In the genomic region with DNA sequence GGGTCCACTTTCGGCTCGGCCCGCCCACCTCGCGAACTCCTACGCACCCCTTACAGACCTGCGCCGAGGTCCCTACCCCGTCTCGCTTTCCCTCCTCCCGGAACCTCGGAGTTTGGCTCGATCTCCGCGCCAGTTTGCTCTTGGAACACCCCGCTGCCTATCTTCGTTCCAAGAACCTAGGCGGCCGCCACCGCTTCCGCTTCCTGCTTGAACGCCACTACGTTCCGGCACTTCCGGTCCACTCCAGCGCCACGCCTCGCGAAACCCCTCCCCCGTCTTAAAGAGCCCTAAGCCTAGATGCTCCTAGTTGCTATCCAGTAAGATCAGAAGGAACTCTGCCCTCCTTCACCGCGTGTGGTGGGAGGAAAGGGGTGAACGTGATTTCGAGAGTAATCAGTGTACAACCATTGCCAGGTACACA, we compare ENCODE assay signal across 7 mouse cellular contexts. TPM values are rescaled to one million over a fixed set of nuclear protein-coding genes. Genes with fewer than 3 reads are reported as not detected.
DNase-seq lines count a peak whose midpoint lies in the region; ATAC-seq lines count a peak whose summit lies in the region.

A gene (minus strand): TSS at position 198 of the 421 bp plus-strand sequence.

- under 1% methylated on average over 34 of the region's 34 CpGs for WGBS in intestine, embryonic 16.5 days
- WGBS in midbrain, embryonic 11.5 days = under 1% methylated on average over 34 of the region's 34 CpGs

- H3K9ac ChIP-seq in intestine, embryonic 16.5 days (ENCODE audit: low read depth, low read length) = peak within 1 kb of the TSS; percentile 88
- H3K9ac ChIP-seq in midbrain, embryonic 11.5 days (ENCODE audit: low read length) = peak within 1 kb of the TSS; percentile 79

- peaks cover 37% of the 10 kb centered on the region for H3K4me1 ChIP-seq in intestine, embryonic 16.5 days (ENCODE audit: control insufficient read depth, insufficient read depth, low read length)
- peaks cover 24% of the 10 kb centered on the region for H3K4me1 ChIP-seq in midbrain, embryonic 11.5 days (ENCODE audit: control insufficient read depth, insufficient read depth, low read length)

- H3K27me3 ChIP-seq in intestine, embryonic 16.5 days (replicated peaks; ENCODE audit: control insufficient read depth, insufficient read depth, low read length) = peaks cover 11% of the 10 kb centered on the region
- H3K27me3 ChIP-seq in midbrain, embryonic 11.5 days (ENCODE audit: control insufficient read depth, insufficient read depth, low read length) = peaks cover 2% of the 10 kb centered on the region; the same call in 1 of the 2 replicates

- peak; percentile 55 for ATAC-seq in intestine, embryonic 16.5 days
- ATAC-seq in midbrain, embryonic 11.5 days (ENCODE audit: low FRiP score) = peak; percentile 56

- peak within 1 kb of the TSS; percentile 85 for H3K4me3 ChIP-seq in intestine, embryonic 16.5 days (ENCODE audit: low read length)
- peak within 1 kb of the TSS; percentile 92 for H3K4me3 ChIP-seq in midbrain, embryonic 11.5 days (ENCODE audit: low read depth, low read length)

- peak within 1 kb of the TSS; percentile 73 for H3K27ac ChIP-seq in intestine, embryonic 16.5 days (ENCODE audit: low read length)
- H3K27ac ChIP-seq in midbrain, embryonic 11.5 days (ENCODE audit: low read depth, low read length) = peak within 1 kb of the TSS; percentile 9; the same call in 1 of the 2 replicates

- peak within 1 kb of the TSS; percentile 57 for H3K4me2 ChIP-seq in intestine, embryonic 16.5 days (ENCODE audit: low read depth, low read length)
- peak within 1 kb of the TSS; percentile 90 for H3K4me2 ChIP-seq in midbrain, embryonic 11.5 days

- DNase-seq in adrenal gland, adult 2 months = peak; percentile 93
- peak; percentile 81 for DNase-seq in embryo, embryonic 11.5 days (ENCODE audit: low read depth, low spot score)
- DNase-seq in gastrocnemius, postnatal 4 days (ENCODE audit: low spot score in 2 of 2) = peak; percentile 80 to 91
- DNase-seq in left cerebral cortex, postnatal 36 days (ENCODE audit: low spot score in 2 of 2) = peak; percentile 93
- peak; percentile 98 for DNase-seq in midbrain, embryonic 11.5 days (ENCODE audit: low spot score, missing footprints)
- DNase-seq in skeletal muscle tissue, adult 2 months (ENCODE audit: low read depth, low spot score) = peak; percentile 89

- H3K36me3 ChIP-seq in intestine, embryonic 16.5 days (ENCODE audit: control insufficient read depth, insufficient read depth, low read length) = peaks cover 8% of the 10 kb centered on the region; the same call in 1 of the 2 replicates
- no peaks in the 10 kb centered on the region; the same call in none of the 2 replicates for H3K36me3 ChIP-seq in midbrain, embryonic 11.5 days (ENCODE audit: control insufficient read depth, insufficient read depth, low read length)

- intact Hi-C loops in left cerebral cortex, postnatal 36 days (cut with DNase I) = no loop called here

- H3K9me3 ChIP-seq in intestine, embryonic 16.5 days (ENCODE audit: control insufficient read depth, low read length) = no peaks in the 10 kb centered on the region
- no peaks in the 10 kb centered on the region for H3K9me3 ChIP-seq in midbrain, embryonic 11.5 days (ENCODE audit: control insufficient read depth, low read length)

RNA-seq across cellular contexts. Expression of the gene that starts here (rescaled TPM):
- 10 to 100 TPM; 21.6 to 32.5 TPM for total RNA-seq in adrenal gland, adult 2 months (2021)
- 57.0 and 61.7 TPM in 2 replicates for polyA plus RNA-seq in adrenal gland, adult 2 months (2012; rRNA removed)
- 10 to 100 TPM; 16.7 to 17.6 TPM for total RNA-seq in gastrocnemius, postnatal 4 days (2021)
- 60.4 and 64.3 TPM in 2 replicates for polyA plus RNA-seq in intestine, embryonic 16.5 days (2015; fragmentation: Nextera tagmentation; extraction: Ambion mirVana)
- total RNA-seq in left cerebral cortex, postnatal 36 days (2021) = 10 to 100 TPM; 26.6 to 30.1 TPM
- 36.2 and 40.8 TPM in 2 replicates for polyA plus RNA-seq in midbrain, embryonic 11.5 days (2014; fragmentation: Nextera tagmentation; extraction: Ambion mirVana)

Comparison
In these comparisons a context has a peak if more than half of its experiments do, and no peak if none do; other contexts are left out.
1. Peak in every context shown above with its lines: DNase-seq, ATAC-seq, H3K4me3 ChIP-seq and H3K27ac ChIP-seq.